Mouse (Mus musculus): ENCODE measurements around the gene Erc1. TPM values are rescaled to one million over a fixed set of nuclear protein-coding genes. Genes with fewer than 3 reads are reported as not detected.
"Not testable (repeated sequence)": the region's sequence is repeated elsewhere in the genome, so short reads cannot be mapped to it uniquely, and the experiment has no call there.

Erc1 gene
- polyA plus RNA-seq, 1 experiment from 2014 or later = 4.0 TPM

DNA sequence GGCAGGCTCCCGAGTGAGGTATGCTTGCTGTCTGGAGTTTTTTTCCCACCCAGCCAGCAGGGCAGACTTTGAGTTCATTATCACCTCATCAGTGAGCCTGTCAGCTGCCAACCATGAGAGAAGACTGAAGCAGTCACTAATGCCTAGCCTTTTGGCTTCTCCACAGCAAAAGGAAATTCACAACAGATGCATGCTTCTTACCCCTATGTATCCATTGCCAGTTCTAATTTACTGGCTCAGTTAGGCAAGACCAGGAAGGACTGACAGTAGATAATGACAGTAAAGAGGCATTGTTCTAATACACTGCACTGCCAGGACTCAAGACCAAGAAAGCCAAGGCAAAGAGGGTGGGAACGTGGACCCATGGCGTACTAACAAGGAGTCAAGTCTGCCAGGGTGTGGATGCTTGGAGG lies 186.9 kb downstream of the Erc1 start:
- Histone ChIP-seq H3K4me2 (ENCODE audit: low read depth, low read length) (no peak overlapping the region), H3K9me3 (ENCODE audit: low read length) (no peaks in the 10 kb centered on the region), H3K27me3 (ENCODE audit: insufficient read depth, low read length) (no peaks in the 10 kb centered on the region), H3K4me3 (ENCODE audit: low read depth, low read length) (no peak overlapping the region), H3K36me3 (replicated peaks; ENCODE audit: insufficient read depth, low read length) (no peaks in the 10 kb centered on the region; the same call in 1 of the 2 replicates), H3K27ac (ENCODE audit: low read depth) (no peak overlapping the region), H3K4me1 (ENCODE audit: insufficient read depth) (no peaks in the 10 kb centered on the region), H3K9ac (replicated peaks) (no peak overlapping the region)
- TF ChIP-seq EP300 (IDR thresholded peaks at IDR 0.05; ENCODE audit: low read depth) (no peak), CTCF (IDR thresholded peaks at IDR 0.05; ENCODE audit: low read depth) (no peak)
- DNase-seq = no peak
- WGBS (ENCODE audit: insufficient replicate concordance) = 62% methylated on average over 3 of the region's 3 CpGs
- ATAC-seq = no peak

- 83% methylated on average over 2 of the region's 2 CpGs for WGBS (ENCODE audit: insufficient replicate concordance)
- DNase-seq (no peak), ATAC-seq (no peak)
- H3K27ac ChIP-seq (ENCODE audit: low read depth) = no peak overlapping the region
- no peaks in the 10 kb centered on the region for H3K4me1 ChIP-seq (ENCODE audit: insufficient read depth)
- H3K9me3 ChIP-seq (ENCODE audit: low read length) = no peaks in the 10 kb centered on the region
- H3K4me3 ChIP-seq (ENCODE audit: low read depth, low read length) = no peak overlapping the region
- H3K36me3 ChIP-seq (replicated peaks; ENCODE audit: insufficient read depth, low read length) = no peaks in the 10 kb centered on the region; the same call in 1 of the 2 replicates
- H3K4me2 ChIP-seq (ENCODE audit: low read depth, low read length) = no peak overlapping the region
- no peaks in the 10 kb centered on the region for H3K27me3 ChIP-seq (ENCODE audit: insufficient read depth, low read length)
- no peak overlapping the region for H3K9ac ChIP-seq (replicated peaks)
- TF ChIP-seq CTCF (IDR thresholded peaks at IDR 0.05; ENCODE audit: low read depth) (no peak), EP300 (IDR thresholded peaks at IDR 0.05; ENCODE audit: low read depth) (no peak)
Measured at GRCm38 (mm10) chr6:119658441-119658840, 189.5 kb downstream of the Erc1 start.

DNA sequence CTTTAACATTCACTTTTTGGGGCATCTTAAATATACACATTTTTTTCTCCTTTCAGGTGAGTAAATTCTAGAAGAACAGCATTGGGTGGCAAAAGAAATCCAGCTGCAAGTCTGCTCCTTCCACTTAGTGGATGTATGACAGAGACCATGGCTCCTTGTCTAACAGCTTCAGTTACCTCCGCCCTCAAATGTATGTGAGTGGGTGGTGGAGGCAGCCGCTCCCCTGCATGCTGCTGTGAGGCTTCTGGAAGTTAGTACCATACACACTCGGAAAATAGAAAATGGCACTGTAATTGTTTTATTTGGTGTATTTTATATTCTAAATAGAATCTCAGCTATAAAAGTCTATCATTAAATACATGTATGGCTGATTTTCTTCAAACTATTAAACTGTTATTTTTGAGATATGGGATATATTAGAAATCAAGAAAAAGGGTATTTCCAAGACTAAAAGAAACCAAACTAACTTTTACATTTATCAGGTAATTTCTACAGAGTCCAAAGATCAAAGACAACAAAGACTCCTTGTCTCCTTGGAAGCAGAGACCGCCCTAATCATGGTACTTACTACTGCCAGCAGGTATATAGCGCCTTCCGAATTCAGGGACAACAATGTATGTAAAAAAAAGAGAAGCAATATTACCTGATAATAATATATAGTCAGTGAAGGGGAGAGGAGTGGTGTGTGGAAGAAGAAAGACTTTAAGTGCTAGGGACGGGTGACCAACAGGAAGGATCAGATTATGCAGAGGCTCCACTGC lies 190.4 kb downstream of the Erc1 start:
- H3K9ac ChIP-seq (replicated peaks) = no peak overlapping the region
- no peaks in the 10 kb centered on the region for H3K9me3 ChIP-seq (ENCODE audit: low read length)
- 85% methylated on average over 7 of the region's 7 CpGs for WGBS (ENCODE audit: insufficient replicate concordance)
- no peaks in the 10 kb centered on the region for H3K27me3 ChIP-seq (ENCODE audit: insufficient read depth, low read length)
- DNase-seq (no peak), ATAC-seq (no peak)
- no peak for TF ChIP-seq EP300 (IDR thresholded peaks at IDR 0.05; ENCODE audit: low read depth)
- TF ChIP-seq CTCF (IDR thresholded peaks at IDR 0.05; ENCODE audit: low read depth) = no peak
- no peak overlapping the region for H3K4me3 ChIP-seq (ENCODE audit: low read depth, low read length)
- no peak overlapping the region for H3K4me2 ChIP-seq (ENCODE audit: low read depth, low read length)
- no peak overlapping the region for H3K27ac ChIP-seq (ENCODE audit: low read depth)
- no peaks in the 10 kb centered on the region; the same call in 1 of the 2 replicates for H3K36me3 ChIP-seq (replicated peaks; ENCODE audit: insufficient read depth, low read length)
- no peaks in the 10 kb centered on the region for H3K4me1 ChIP-seq (ENCODE audit: insufficient read depth)

GRCm38 (mm10) chr6:119654777-119655176 lies 193.2 kb downstream of the Erc1 start:
- not testable (repeated sequence) for H3K27me3 ChIP-seq (ENCODE audit: insufficient read depth, low read length); H3K4me1 ChIP-seq (ENCODE audit: insufficient read depth); H3K4me3 ChIP-seq (ENCODE audit: low read depth, low read length); H3K9me3 ChIP-seq (ENCODE audit: low read length); ATAC-seq; DNase-seq; H3K9ac ChIP-seq (replicated peaks); H3K27ac ChIP-seq (ENCODE audit: low read depth); H3K4me2 ChIP-seq (ENCODE audit: low read depth, low read length); H3K36me3 ChIP-seq (replicated peaks; ENCODE audit: insufficient read depth, low read length)
- 77% methylated on average over 2 of the region's 2 CpGs for WGBS (ENCODE audit: insufficient replicate concordance)

GRCm38 (mm10) chr6:119643880-119644460 lies 204.0 kb downstream of the Erc1 start:
- Histone ChIP-seq H3K9ac (replicated peaks) (no peak overlapping the region), H3K9me3 (ENCODE audit: low read length) (no peaks in the 10 kb centered on the region), H3K4me3 (ENCODE audit: low read depth, low read length) (no peak overlapping the region), H3K27ac (ENCODE audit: low read depth) (no peak overlapping the region), H3K4me2 (ENCODE audit: low read depth, low read length) (no peak overlapping the region), H3K36me3 (replicated peaks; ENCODE audit: insufficient read depth, low read length) (no peaks in the 10 kb centered on the region), H3K4me1 (ENCODE audit: insufficient read depth) (no peaks in the 10 kb centered on the region), H3K27me3 (ENCODE audit: insufficient read depth, low read length) (no peaks in the 10 kb centered on the region)
- no peak for DNase-seq
- TF ChIP-seq CTCF (IDR thresholded peaks at IDR 0.05; ENCODE audit: low read depth) = no peak
- TF ChIP-seq EP300 (IDR thresholded peaks at IDR 0.05; ENCODE audit: low read depth) = no peak
- no peak for ATAC-seq
- 70% methylated on average over 14 of the region's 14 CpGs for WGBS (ENCODE audit: insufficient replicate concordance)

- Histone ChIP-seq H3K4me1 (ENCODE audit: insufficient read depth) (no peaks in the 10 kb centered on the region), H3K27me3 (ENCODE audit: insufficient read depth, low read length) (no peaks in the 10 kb centered on the region), H3K9ac (replicated peaks) (no peak overlapping the region), H3K9me3 (ENCODE audit: low read length) (no peaks in the 10 kb centered on the region), H3K27ac (ENCODE audit: low read depth) (no peak overlapping the region), H3K4me3 (ENCODE audit: low read depth, low read length) (no peak overlapping the region), H3K4me2 (ENCODE audit: low read depth, low read length) (no peak overlapping the region), H3K36me3 (replicated peaks; ENCODE audit: insufficient read depth, low read length) (no peaks in the 10 kb centered on the region)
- DNase-seq = no peak
- TF ChIP-seq CTCF (IDR thresholded peaks at IDR 0.05; ENCODE audit: low read depth) (no peak), EP300 (IDR thresholded peaks at IDR 0.05; ENCODE audit: low read depth) (no peak)
- ATAC-seq = no peak
- WGBS (ENCODE audit: insufficient replicate concordance) = 75% methylated on average over 7 of the region's 7 CpGs
Measured at GRCm38 (mm10) chr6:119643178-119643728, 204.7 kb downstream of the Erc1 start.

All from liver, postnatal 0 days (tissue).